Mouse (Mus musculus) lung, embryonic 16.5 days (tissue): Measurements from ENCODE around the gene Snrnp40. TPM values are rescaled to one million over a fixed set of nuclear protein-coding genes. Genes with fewer than 3 reads are reported as not detected.

Experiments used
- ATAC-seq: fragments of 200-750 bp; cut with Nextera tagmentation; 2 replicates; pipeline ENCODE4 v1.8.0; 2017; ENCODE audit warnings: low read depth, mild to moderate bottlenecking, moderate library complexity
- H3K27ac ChIP-seq: fragments of 300-500 bp; sonication (generic); 2 replicates; pipeline ENCODE4 v1.5.1; 2014; ENCODE audit warnings: mild to moderate bottlenecking, control low read depth, low read length
- H3K27me3 ChIP-seq: fragments of 300-500 bp; sonication (generic); 2 replicates; pipeline ENCODE4 v1.6.1; 2014; ENCODE audit warnings: low read depth, low read length, mixed read lengths; ENCODE audit not compliant: control insufficient read depth, insufficient read depth
- H3K36me3 ChIP-seq: fragments of 300-500 bp; sonication (generic); 2 replicates; pipeline ENCODE4 v1.6.1; 2014; ENCODE audit warnings: low read length; ENCODE audit not compliant: control insufficient read depth, insufficient read depth
- H3K4me1 ChIP-seq: fragments of 300-500 bp; sonication (generic); replicated peaks from 2 replicates; pipeline ENCODE4 v1.6.1; 2014; ENCODE audit warnings: low read length, mixed read lengths; ENCODE audit not compliant: control insufficient read depth, insufficient read depth
- H3K4me2 ChIP-seq: fragments of 300-500 bp; sonication (generic); 2 replicates; pipeline ENCODE4 v1.6.1; 2014; ENCODE audit warnings: low read depth, low read length, control low read depth
- H3K4me3 ChIP-seq: fragments of 300-500 bp; sonication (generic); 2 replicates; pipeline ENCODE4 v1.5.1; 2014; ENCODE audit warnings: mild to moderate bottlenecking, low read length, control low read depth
- H3K9ac ChIP-seq: fragments of 300-500 bp; sonication (generic); 2 replicates; pipeline ENCODE4 v1.6.1; 2014; ENCODE audit warnings: low read length, control low read depth
- H3K9me3 ChIP-seq: fragments of 300-500 bp; sonication (generic); 2 replicates; pipeline ENCODE4 v1.6.1; 2016; ENCODE audit warnings: low read length; ENCODE audit not compliant: control insufficient read depth
- whole genome bisulfite sequencing: fragments of 180-500 bp; shearing (Covaris S2); extraction: QIAGEN DNeasy Blood & Tissue Kit; methylation state at CpG from one replicate; pipeline ENCODE4 v1.1.7; 2014; 5-methylcytosine and 5-hydroxymethylcytosine counted together
- polyA plus RNA-seq: library from polyadenylated mRNA; unstranded; fragments of >200 nt; fragmentation: Nextera tagmentation; extraction: Ambion mirVana; gene quantifications from 2 replicates; pipeline ENCODE4 v1.2.1, GENCODE M21; 2015

The Snrnp40 gene
- polyA plus RNA-seq, 1 experiment from 2014 or later: 138 TPM

DNA sequence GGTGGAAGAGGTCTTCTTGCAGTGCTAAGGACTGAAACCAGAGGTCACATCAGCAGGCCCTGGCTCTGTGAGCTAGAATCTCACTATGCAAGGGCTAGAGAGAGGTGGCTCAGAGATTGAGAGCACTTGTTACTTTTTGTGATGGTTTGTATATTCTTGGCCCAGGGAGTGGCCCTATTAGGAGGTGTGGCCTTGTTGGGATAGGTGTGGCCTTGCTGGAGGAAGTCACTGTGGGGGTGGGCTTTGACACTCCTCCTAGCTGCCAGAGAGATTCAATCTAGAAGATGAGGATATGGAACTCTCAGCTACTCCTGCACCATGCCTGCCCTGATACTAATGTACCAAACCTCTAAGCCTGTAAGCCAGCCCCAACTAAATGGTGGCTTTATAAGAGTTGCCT, 2.0 kb upstream of the Snrnp40 start:
- H3K36me3 ChIP-seq: peaks cover 6% of the 10 kb centered on the region; the same call in 1 of the 2 replicates
- no peak for ATAC-seq
- no peak overlapping the region for H3K27ac ChIP-seq
- no peak overlapping the region for H3K4me2 ChIP-seq
- no peak overlapping the region for H3K4me3 ChIP-seq
- 0 out of 2 replicates have a peak, but pooled peaks cover 2% of the 10 kb centered on the region for H3K9me3 ChIP-seq
- peaks cover 15% of the 10 kb centered on the region for H3K4me1 ChIP-seq
- no peaks in the 10 kb centered on the region for H3K27me3 ChIP-seq
- H3K9ac ChIP-seq: no peak overlapping the region

DNA sequence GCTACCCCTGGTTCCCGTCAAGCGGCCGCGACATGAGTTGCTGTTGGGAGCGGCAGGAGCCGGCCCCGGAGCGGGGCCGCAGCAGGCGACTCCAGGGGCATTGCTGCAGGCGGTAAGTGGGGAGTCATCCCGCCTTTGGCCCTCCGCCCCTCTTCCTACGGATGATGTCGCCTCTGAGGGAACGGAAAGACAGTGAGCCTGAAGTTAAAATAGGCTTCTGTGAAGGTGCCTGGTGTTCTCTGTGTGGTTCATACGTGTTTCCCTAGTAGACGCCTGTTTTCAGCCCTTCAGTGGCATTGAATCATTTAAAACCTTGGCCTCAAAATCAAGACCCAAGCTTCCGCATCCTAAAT, 282 bp downstream of the Snrnp40 start:
- Histone ChIP-seq H3K9me3 (0 out of 2 replicates have a peak, but pooled peaks cover 2% of the 10 kb centered on the region), H3K27ac (peak overlapping the region; percentile 82), H3K9ac (peak overlapping the region; percentile 97), H3K4me1 (peaks cover 15% of the 10 kb centered on the region), H3K4me2 (peak overlapping the region; percentile 85), H3K36me3 (peaks cover 19% of the 10 kb centered on the region), H3K27me3 (no peaks in the 10 kb centered on the region), H3K4me3 (peak overlapping the region; percentile 99)
- WGBS: 0% methylated on average over 17 of the region's 19 CpGs
- ATAC-seq: no peak; the same call in 1 of the 2 replicates

- Histone ChIP-seq H3K9me3 (no peaks in the 10 kb centered on the region), H3K36me3 (peaks cover 32% of the 10 kb centered on the region), H3K4me3 (no peak overlapping the region), H3K9ac (no peak overlapping the region), H3K4me1 (no peaks in the 10 kb centered on the region), H3K27ac (no peak overlapping the region), H3K27me3 (no peaks in the 10 kb centered on the region), H3K4me2 (no peak overlapping the region)
- no peak for ATAC-seq
- 72% methylated on average over 4 of the region's 4 CpGs for WGBS
These were observed 16.7 kb downstream of the Snrnp40 start for GRCm38 (mm10) chr4:130376675-130377074.

DNA sequence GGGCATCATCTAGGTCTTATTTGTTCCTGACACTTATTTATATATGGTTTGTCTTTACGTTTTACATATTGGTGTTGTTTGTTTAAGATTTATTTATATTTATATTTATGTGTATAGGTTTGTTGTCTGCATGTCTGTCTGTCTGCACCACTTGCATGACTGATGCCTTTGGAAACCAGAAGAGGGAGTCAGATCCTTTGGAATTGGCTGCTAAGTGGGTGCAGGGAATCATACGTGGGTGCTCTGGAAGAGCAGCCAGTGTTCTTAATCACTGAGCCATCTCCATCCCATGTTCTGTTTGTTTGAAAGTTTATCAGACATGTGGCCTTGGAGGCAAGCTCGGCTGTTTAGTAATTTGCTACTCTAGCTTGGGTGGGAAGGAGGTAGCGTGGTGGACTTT, 17.6 kb downstream of the Snrnp40 start:
- peaks cover 32% of the 10 kb centered on the region for H3K36me3 ChIP-seq
- no peaks in the 10 kb centered on the region for H3K9me3 ChIP-seq
- no peaks in the 10 kb centered on the region for H3K27me3 ChIP-seq
- H3K4me2 ChIP-seq: no peak overlapping the region
- no peak overlapping the region for H3K27ac ChIP-seq
- no peak overlapping the region for H3K4me3 ChIP-seq
- no peak overlapping the region for H3K9ac ChIP-seq
- ATAC-seq: no peak
- no peaks in the 10 kb centered on the region for H3K4me1 ChIP-seq
- 77% methylated on average over 4 of the region's 4 CpGs for WGBS

- H3K4me2 ChIP-seq: no peak overlapping the region
- H3K27ac ChIP-seq: no peak overlapping the region
- H3K27me3 ChIP-seq: no peaks in the 10 kb centered on the region
- 96% methylated on average over 2 of the region's 2 CpGs for WGBS
- no peaks in the 10 kb centered on the region for H3K4me1 ChIP-seq
- H3K36me3 ChIP-seq: peaks cover 38% of the 10 kb centered on the region
- H3K4me3 ChIP-seq: no peak overlapping the region
- no peaks in the 10 kb centered on the region for H3K9me3 ChIP-seq
- H3K9ac ChIP-seq: no peak overlapping the region
- ATAC-seq: no peak
These were observed 19.2 kb downstream of the Snrnp40 start for GRCm38 (mm10) chr4:130379181-130379580.

GRCm38 (mm10) chr4:130380418-130380817, 20.5 kb downstream of the Snrnp40 start:
- Histone ChIP-seq H3K27ac (no peak overlapping the region), H3K4me1 (no peaks in the 10 kb centered on the region), H3K36me3 (peaks cover 37% of the 10 kb centered on the region), H3K9ac (no peak overlapping the region), H3K27me3 (no peaks in the 10 kb centered on the region), H3K4me3 (no peak overlapping the region), H3K4me2 (no peak overlapping the region), H3K9me3 (no peaks in the 10 kb centered on the region)
- ATAC-seq: no peak
- WGBS: 68% methylated on average over 2 of the region's 2 CpGs

GRCm38 (mm10) chr4:130387256-130387655, 27.3 kb downstream of the Snrnp40 start:
- Histone ChIP-seq H3K4me1 (no peaks in the 10 kb centered on the region), H3K27me3 (no peaks in the 10 kb centered on the region), H3K9me3 (no peaks in the 10 kb centered on the region), H3K4me2 (no peak overlapping the region), H3K27ac (no peak overlapping the region), H3K9ac (no peak overlapping the region), H3K36me3 (peaks cover 45% of the 10 kb centered on the region), H3K4me3 (no peak overlapping the region)
- ATAC-seq: no peak
- WGBS: 86% methylated on average over 3 of the region's 3 CpGs

DNA sequence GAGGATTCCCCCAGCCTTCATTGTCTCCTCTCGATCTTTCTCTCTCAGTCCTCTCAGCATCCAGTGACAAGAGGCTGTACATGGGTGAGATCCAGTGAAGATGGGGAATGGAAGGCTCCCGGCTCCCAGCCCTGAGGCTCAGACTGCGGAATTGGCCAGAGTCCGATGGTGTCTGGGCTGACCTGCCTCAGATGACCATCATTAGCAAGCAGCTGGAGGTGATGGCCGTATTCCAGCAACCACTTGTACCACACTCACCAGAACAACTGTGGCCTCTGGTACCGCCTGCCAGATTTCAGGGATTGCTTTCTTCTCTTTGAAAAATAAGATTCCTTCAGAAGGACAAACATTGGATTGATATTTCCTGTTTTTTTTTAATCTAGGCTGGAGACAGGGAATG, 29.6 kb downstream of the Snrnp40 start:
- H3K9ac ChIP-seq: no peak overlapping the region
- no peaks in the 10 kb centered on the region for H3K9me3 ChIP-seq
- H3K4me3 ChIP-seq: no peak overlapping the region
- no peak overlapping the region for H3K4me2 ChIP-seq
- H3K27me3 ChIP-seq: no peaks in the 10 kb centered on the region
- peaks cover 32% of the 10 kb centered on the region for H3K36me3 ChIP-seq
- H3K4me1 ChIP-seq: no peaks in the 10 kb centered on the region
- ATAC-seq: no peak
- H3K27ac ChIP-seq: no peak overlapping the region
- 81% methylated on average over 6 of the region's 6 CpGs for WGBS

- peaks cover 30% of the 10 kb centered on the region for H3K36me3 ChIP-seq
These were observed 30.0 kb downstream of the Snrnp40 start for GRCm38 (mm10) chr4:130389927-130390326.

DNA sequence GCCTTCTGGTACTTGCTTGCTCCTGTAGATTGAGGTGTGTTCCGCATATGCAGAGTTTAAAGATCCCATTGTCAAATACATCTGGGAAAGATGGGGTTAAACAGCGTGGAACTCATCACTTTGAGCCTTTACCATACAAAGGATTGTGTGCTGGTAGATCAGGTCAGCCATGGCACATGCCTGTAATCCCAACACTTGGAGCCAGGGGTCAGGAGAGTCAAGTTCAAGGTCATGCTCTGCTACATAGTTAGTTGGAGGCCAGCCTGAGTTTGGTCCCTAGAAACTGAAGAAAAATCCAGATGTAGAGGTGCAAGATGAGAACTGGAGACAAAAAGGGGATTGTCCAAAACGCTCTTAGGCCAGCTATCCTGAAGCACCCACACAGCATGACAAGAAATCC, 31.3 kb downstream of the Snrnp40 start:
- Histone ChIP-seq H3K36me3 (peaks cover 20% of the 10 kb centered on the region), H3K27me3 (no peaks in the 10 kb centered on the region), H3K4me1 (no peaks in the 10 kb centered on the region), H3K4me2 (no peak overlapping the region), H3K27ac (no peak overlapping the region), H3K9me3 (no peaks in the 10 kb centered on the region), H3K9ac (no peak overlapping the region), H3K4me3 (no peak overlapping the region)
- WGBS: 67% methylated on average over 3 of the region's 3 CpGs
- ATAC-seq: no peak

More at GRCm38 (mm10) chr4:130389927-130390326, 30.0 kb downstream of the Snrnp40 start:
- Histone ChIP-seq H3K9me3 (no peaks in the 10 kb centered on the region), H3K4me2 (no peak overlapping the region), H3K27me3 (no peaks in the 10 kb centered on the region), H3K4me1 (no peaks in the 10 kb centered on the region), H3K4me3 (no peak overlapping the region), H3K9ac (no peak overlapping the region), H3K27ac (no peak overlapping the region)
- 84% methylated on average over 7 of the region's 7 CpGs for WGBS
- no peak for ATAC-seq
